Mouse (Mus musculus): Measurements from ENCODE around the gene Speer4c. TPM values are rescaled to one million over a fixed set of nuclear protein-coding genes. Genes with fewer than 3 reads are reported as not detected.

The Speer4c gene
- polyA plus RNA-seq, 1 experiment from 2014 or later = not detected

Other genes starting within 250 kb of the Speer4c start
- gene Gm21149, start 237.7 kb downstream of the Speer4c start, polyA plus RNA-seq (2015; fragmentation: Nextera tagmentation; extraction: Ambion mirVana) = not detected in 2 replicates
- gene Gm21190, start 185.0 kb downstream of the Speer4c start, polyA plus RNA-seq (2015; fragmentation: Nextera tagmentation; extraction: Ambion mirVana) = not detected in 2 replicates
- gene Gm21083, start 136.9 kb downstream of the Speer4c start, polyA plus RNA-seq (2015; fragmentation: Nextera tagmentation; extraction: Ambion mirVana) = 0.15 TPM in 1 of 2 replicates, not detected in the other
- not detected in 2 replicates for gene Speer4d, start 95.2 kb downstream of the Speer4c start, polyA plus RNA-seq (2015; fragmentation: Nextera tagmentation; extraction: Ambion mirVana)
- not detected in 2 replicates for gene 4930572O03Rik, start 57.2 kb downstream of the Speer4c start, polyA plus RNA-seq (2015; fragmentation: Nextera tagmentation; extraction: Ambion mirVana)
- 13.3 and 15.3 TPM in 2 replicates for gene Cacna2d1, start 220.4 kb upstream of the Speer4c start, polyA plus RNA-seq (2015; fragmentation: Nextera tagmentation; extraction: Ambion mirVana)

Data from kidney, embryonic 16.5 days (tissue).